Mouse (Mus musculus) heart, adult 2 months (tissue): ENCODE results near the gene Ap4e1. TPM values are rescaled to one million over a fixed set of nuclear protein-coding genes. Genes with fewer than 3 reads are reported as not detected.
A peak's percentile ranks its signal among the peaks of the same experiment; 100 is the strongest.
"Not testable (repeated sequence)": the region's sequence is repeated elsewhere in the genome, so short reads cannot be mapped to it uniquely, and the experiment has no call there.

Source experiments
- DNase-seq, 2 experiments: peaks; one replicate each; pipeline ENCODE4 v3.0.0; 2021
- H3K27ac ChIP-seq: fragments of 200-600 bp; 2 replicates; pipeline ENCODE4 v1.8.1; 2022
- H3K27me3 ChIP-seq: fragments of 200-500 bp; 2 replicates; pipeline ENCODE4 v1.6.1; 2012; ENCODE audit warnings: mild to moderate bottlenecking, low read length, inconsistent platforms, mixed read lengths; ENCODE audit not compliant: control insufficient read depth, insufficient read depth
- H3K36me3 ChIP-seq: fragments of 200-500 bp; 2 replicates; pipeline ENCODE4 v1.6.1; 2012; ENCODE audit warnings: low read length, inconsistent platforms; ENCODE audit not compliant: control insufficient read depth, insufficient read depth
- H3K4me1 ChIP-seq: fragments of 200-500 bp; 2 replicates; pipeline ENCODE4 v1.6.1; 2011; ENCODE audit warnings: low read length; ENCODE audit not compliant: control insufficient read depth, insufficient read depth
- H3K4me3 ChIP-seq: fragments of 200-600 bp; 2 replicates; pipeline ENCODE4 v1.8.1; 2022
- H3K79me2 ChIP-seq: fragments of 200-500 bp; replicated peaks from 2 replicates; pipeline ENCODE4 v1.6.1; 2012; ENCODE audit warnings: mild to moderate bottlenecking, inconsistent platforms, low read length, moderate library complexity, mixed read lengths; ENCODE audit not compliant: control insufficient read depth, insufficient read depth
- H3K9ac ChIP-seq: fragments of 200-500 bp; 2 replicates; pipeline ENCODE4 v1.6.1; 2012; ENCODE audit warnings: low read depth, mild to moderate bottlenecking, control low read depth, inconsistent platforms, low read length, mixed read lengths
- CTCF ChIP-seq: fragments of 200-600 bp; IDR thresholded peaks from 2 replicates; pipeline ENCODE4 v1.8.1; 2022; ENCODE audit warnings: antibody characterized with exemption, mild to moderate bottlenecking, moderate library complexity
- EP300 ChIP-seq: fragments of 200-500 bp; IDR thresholded peaks from 2 replicates; pipeline ENCODE4 v1.6.1; 2011; ENCODE audit warnings: low read depth, low read length, control low read depth; ENCODE audit not compliant: insufficient read depth
- POLR2A ChIP-seq: fragments of 200-500 bp; IDR thresholded peaks from 2 replicates; pipeline ENCODE4 v1.6.1; 2011; ENCODE audit warnings: mild to moderate bottlenecking, low read depth, low read length, control low read depth; ENCODE audit not compliant: insufficient read depth
- WGBS: fragments of 180-500 bp; shearing (Covaris S2); methylation state at CpG from one replicate; pipeline ENCODE4 v1.1.7; 2018; 5-methylcytosine and 5-hydroxymethylcytosine counted together
- intact Hi-C: fragments of 180-260 bp; cut with DNase I; formaldehyde crosslinking; loops from one replicate; pipeline ENCODE4 v1.15.1; 2025
- polyA plus RNA-seq: library from polyadenylated mRNA; depleted of rRNA; stranded (reverse); fragments of >200 nt; gene quantifications from 2 replicates; pipeline ENCODE4 v1.2.3, GENCODE M21; 2012
- total RNA-seq, 2 experiments: library from RNA; stranded (reverse); gene quantifications; 2 replicates each; pipeline ENCODE4 v1.2.3; 2021

Gene Ap4e1
- total and polyA plus RNA-seq, 3 experiments, result 1.9 to 6.2 (median 5.6) TPM

GRCm38 (mm10) chr2:127069781-127070434 lies 61.4 kb downstream of the Ap4e1 start:
- H3K27ac ChIP-seq, result peak overlapping the region; percentile 80
- H3K9ac ChIP-seq, result peak overlapping the region; percentile 40
- TF ChIP-seq CTCF (no peak), POLR2A (no peak), EP300 (no peak)
- peak overlapping the region; percentile 72 for H3K4me3 ChIP-seq
- no peak for DNase-seq
- no peaks in the 10 kb centered on the region for H3K27me3 ChIP-seq
- H3K79me2 ChIP-seq, result 0 out of 2 replicates have a peak, but pooled peaks cover 2% of the 10 kb centered on the region
- no peaks in the 10 kb centered on the region for H3K36me3 ChIP-seq
- intact Hi-C loops, result loop anchor here (2.0 to 5.0 kb wide), 2 partner anchors 62 to 139 kb away; partner anchors contain the start of genes 1810024B03Rik, Ncaph and Snrnp200
- WGBS, result 22% methylated on average over 11 of the region's 11 CpGs
- peaks cover 7% of the 10 kb centered on the region for H3K4me1 ChIP-seq

GRCm38 (mm10) chr2:127070435-127070841 lies 61.9 kb downstream of the Ap4e1 start, which contains the start of gene Blvra:
TSS of gene Blvra (plus strand) at chr2:127070665.
- peaks cover 7% of the 10 kb centered on the region for H3K4me1 ChIP-seq
- H3K4me3 ChIP-seq, result peak within 1 kb of the TSS; percentile 72
- H3K9ac ChIP-seq, result peak within 1 kb of the TSS; percentile 85
- intact Hi-C loops, result loop anchor here (2.0 to 5.0 kb wide), 2 partner anchors 62 to 138 kb away; partner anchors contain the start of genes 1810024B03Rik, Ncaph and Snrnp200
- H3K79me2 ChIP-seq, result 0 out of 2 replicates have a peak, but pooled peaks cover 2% of the 10 kb centered on the region
- H3K36me3 ChIP-seq, result no peaks in the 10 kb centered on the region
- DNase-seq, result peak; percentile 90 to 92
- TF ChIP-seq CTCF (peak; percentile 20; the same call in 1 of the 2 replicates), EP300 (no peak), POLR2A (peak; percentile 62)
- under 1% methylated on average over 32 of the region's 32 CpGs for WGBS
- peak within 1 kb of the TSS; percentile 80 for H3K27ac ChIP-seq
- H3K27me3 ChIP-seq, result no peaks in the 10 kb centered on the region

- intact Hi-C loops, result loop anchor here (2.0 to 5.0 kb wide), 2 partner anchors 61 to 138 kb away; partner anchors contain the start of genes 1810024B03Rik, Ncaph and Snrnp200
- Histone ChIP-seq H3K27me3 (no peaks in the 10 kb centered on the region), H3K36me3 (no peaks in the 10 kb centered on the region), H3K27ac (peak overlapping the region; percentile 80), H3K4me1 (peaks cover 7% of the 10 kb centered on the region), H3K9ac (peak overlapping the region; percentile 85), H3K4me3 (peak overlapping the region; percentile 72), H3K79me2 (0 out of 2 replicates have a peak, but pooled peaks cover 2% of the 10 kb centered on the region)
- no peak for TF ChIP-seq POLR2A
- TF ChIP-seq CTCF, result no peak
- TF ChIP-seq EP300, result no peak
- no peak for DNase-seq
- 5% methylated on average over 9 of the region's 9 CpGs for WGBS
These were observed 62.4 kb downstream of the Ap4e1 start for GRCm38 (mm10) chr2:127070879-127071278.

DNA sequence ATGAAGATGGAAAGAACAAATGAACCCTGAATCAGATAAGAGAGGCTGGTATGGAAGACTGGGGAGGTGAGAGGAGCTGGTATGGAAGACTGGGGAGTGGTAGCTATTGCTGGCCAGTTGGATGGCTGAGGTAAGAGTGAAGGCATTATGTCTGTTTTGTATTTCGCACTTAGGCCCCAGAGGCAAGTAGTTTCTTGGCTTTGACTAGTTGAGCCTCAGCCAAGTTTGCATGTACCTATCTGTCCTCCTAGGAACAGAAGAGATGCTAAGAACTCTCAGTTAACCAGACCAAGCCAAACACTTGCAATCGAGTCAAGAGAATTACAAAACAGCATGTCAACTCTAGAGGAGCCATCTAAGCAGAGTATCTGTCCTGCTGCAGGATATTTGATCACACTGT lies 65.6 kb downstream of the Ap4e1 start:
- H3K4me3 ChIP-seq, result no peak overlapping the region
- peaks cover 7% of the 10 kb centered on the region for H3K4me1 ChIP-seq
- H3K79me2 ChIP-seq, result 0 out of 2 replicates have a peak, but pooled peaks cover 2% of the 10 kb centered on the region
- H3K27me3 ChIP-seq, result no peaks in the 10 kb centered on the region
- TF ChIP-seq CTCF, result no peak
- no peak for TF ChIP-seq POLR2A
- no peak for TF ChIP-seq EP300
- H3K27ac ChIP-seq, result no peak overlapping the region
- 90% methylated on average over 2 of the region's 2 CpGs for WGBS
- DNase-seq, result no peak
- intact Hi-C loops, result loop anchor here (5.0 kb wide), 1 partner anchor 58 kb away; the partner anchor contains the start of gene Ncaph
- H3K9ac ChIP-seq, result no peak overlapping the region
- H3K36me3 ChIP-seq, result no peaks in the 10 kb centered on the region

DNA sequence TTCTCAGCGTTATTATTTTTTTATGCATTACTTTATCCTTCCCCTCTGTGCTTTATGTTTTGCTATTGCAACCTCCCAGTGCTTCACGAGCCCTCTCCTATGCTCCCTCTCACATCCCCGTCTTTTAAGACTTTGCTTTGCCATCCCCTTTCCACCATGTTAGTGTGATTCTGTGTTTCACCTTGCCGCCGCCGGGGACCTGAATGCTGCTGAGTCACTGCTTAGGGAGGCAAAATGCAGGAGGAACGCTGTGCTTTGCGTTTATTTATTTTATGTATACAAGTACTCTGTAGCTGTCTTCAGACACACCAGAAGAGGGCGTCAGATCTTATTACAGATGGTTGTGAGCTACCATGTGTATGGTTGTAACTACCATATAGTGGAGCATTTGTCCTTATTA lies 69.1 kb downstream of the Ap4e1 start:
- WGBS, result 81% methylated on average over 9 of the region's 9 CpGs
- no peak overlapping the region for H3K9ac ChIP-seq
- DNase-seq, result no peak
- no peaks in the 10 kb centered on the region for H3K27me3 ChIP-seq
- H3K79me2 ChIP-seq, result 0 out of 2 replicates have a peak, but pooled peaks cover 2% of the 10 kb centered on the region
- intact Hi-C loops, result no loop called here
- no peak overlapping the region for H3K27ac ChIP-seq
- H3K36me3 ChIP-seq, result no peaks in the 10 kb centered on the region
- H3K4me3 ChIP-seq, result no peak overlapping the region
- H3K4me1 ChIP-seq, result no peaks in the 10 kb centered on the region
- TF ChIP-seq POLR2A (no peak), EP300 (no peak), CTCF (no peak)

DNA sequence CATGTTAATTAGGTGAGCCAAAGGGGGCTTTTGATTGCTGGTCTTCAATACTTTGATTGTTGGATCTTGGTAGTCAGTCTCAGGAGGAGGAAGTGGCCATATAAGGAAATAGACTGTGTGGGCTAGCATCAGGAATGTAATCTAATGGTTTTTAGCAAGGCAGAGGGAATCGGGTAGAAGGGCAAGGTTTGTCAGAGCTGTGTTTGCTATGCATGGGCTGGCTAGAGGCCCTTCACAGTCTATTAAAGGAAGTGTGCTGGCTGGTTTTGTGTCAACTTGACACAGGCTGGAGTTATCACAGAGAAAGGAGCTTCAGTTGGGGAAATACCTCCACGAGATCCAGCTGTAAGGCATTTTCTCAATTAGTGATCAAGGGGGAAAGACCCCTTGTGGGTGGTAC lies 70.5 kb downstream of the Ap4e1 start:
- H3K9ac ChIP-seq, H3K27me3 ChIP-seq, H3K4me3 ChIP-seq, H3K36me3 ChIP-seq, H3K4me1 ChIP-seq, DNase-seq, H3K79me2 ChIP-seq, H3K27ac ChIP-seq, intact Hi-C loops: not testable (repeated sequence)
- WGBS, result 44% methylated on average over 2 of the region's 2 CpGs
